Mouse (Mus musculus): ENCODE measurements around the gene Catip. TPM values are rescaled to one million over a fixed set of nuclear protein-coding genes. Genes with fewer than 3 reads are reported as not detected.
"Not testable (repeated sequence)": the region's sequence is repeated elsewhere in the genome, so short reads cannot be mapped to it uniquely, and the experiment has no call there.

Catip gene
- polyA plus RNA-seq (2015; fragmentation: Nextera tagmentation; extraction: Ambion mirVana), result 2.0 and 2.5 TPM in 2 replicates

- no peak within 1 kb of the TSS for H3K9ac ChIP-seq (ENCODE audit: low read depth, low read length)
- no peaks in the 10 kb centered on the region for H3K27me3 ChIP-seq (ENCODE audit: control insufficient read depth, insufficient read depth, low read depth, low read length)
- no peaks in the 10 kb centered on the region for H3K9me3 ChIP-seq (replicated peaks; ENCODE audit: control insufficient read depth, low read length, poor library complexity, severe bottlenecking)
- no peak within 1 kb of the TSS for H3K27ac ChIP-seq (ENCODE audit: low read length)
- no peaks in the 10 kb centered on the region for H3K36me3 ChIP-seq (ENCODE audit: control insufficient read depth, insufficient read depth, low read length)
- H3K4me1 ChIP-seq (ENCODE audit: control insufficient read depth, insufficient read depth, low read length), result no peaks in the 10 kb centered on the region
- ATAC-seq, result peak; percentile 85
- WGBS, result 0% methylated on average over 2 of the region's 2 CpGs
- H3K4me2 ChIP-seq (ENCODE audit: low read length), result no peak within 1 kb of the TSS
- H3K4me3 ChIP-seq (ENCODE audit: low read depth, low read length), result no peak within 1 kb of the TSS
Observed at GRCm38 (mm10) chr1:74361812-74362211, at the start of gene Catip. Gene Catip (plus strand): TSS chr1:74362108.

- H3K4me3 ChIP-seq (ENCODE audit: low read depth, low read length), result no peak overlapping the region
- no peak overlapping the region for H3K27ac ChIP-seq (ENCODE audit: low read length)
- no peak overlapping the region for H3K9ac ChIP-seq (ENCODE audit: low read depth, low read length)
- peak; percentile 57 for ATAC-seq
- H3K27me3 ChIP-seq (ENCODE audit: control insufficient read depth, insufficient read depth, low read depth, low read length), result no peaks in the 10 kb centered on the region
- no peaks in the 10 kb centered on the region for H3K9me3 ChIP-seq (replicated peaks; ENCODE audit: control insufficient read depth, low read length, poor library complexity, severe bottlenecking)
- WGBS, result 6% methylated on average over 3 of the region's 3 CpGs
- no peaks in the 10 kb centered on the region for H3K36me3 ChIP-seq (ENCODE audit: control insufficient read depth, insufficient read depth, low read length)
- H3K4me2 ChIP-seq (ENCODE audit: low read length), result no peak overlapping the region
- no peaks in the 10 kb centered on the region for H3K4me1 ChIP-seq (ENCODE audit: control insufficient read depth, insufficient read depth, low read length)
Observed at GRCm38 (mm10) chr1:74313049-74313692, 48.7 kb upstream of the Catip start.

GRCm38 (mm10) chr1:74314796-74315195, 47.1 kb upstream of the Catip start:
- no peaks in the 10 kb centered on the region for H3K27me3 ChIP-seq (ENCODE audit: control insufficient read depth, insufficient read depth, low read depth, low read length)
- no peak overlapping the region for H3K4me3 ChIP-seq (ENCODE audit: low read depth, low read length)
- no peaks in the 10 kb centered on the region for H3K9me3 ChIP-seq (replicated peaks; ENCODE audit: control insufficient read depth, low read length, poor library complexity, severe bottlenecking)
- ATAC-seq, result no peak
- H3K27ac ChIP-seq (ENCODE audit: low read length), result no peak overlapping the region
- 89% methylated on average over 3 of the region's 3 CpGs for WGBS
- H3K4me2 ChIP-seq (ENCODE audit: low read length), result no peak overlapping the region
- H3K4me1 ChIP-seq (ENCODE audit: control insufficient read depth, insufficient read depth, low read length), result no peaks in the 10 kb centered on the region
- H3K36me3 ChIP-seq (ENCODE audit: control insufficient read depth, insufficient read depth, low read length), result no peaks in the 10 kb centered on the region
- no peak overlapping the region for H3K9ac ChIP-seq (ENCODE audit: low read depth, low read length)

GRCm38 (mm10) chr1:74316114-74316827, 45.6 kb upstream of the Catip start:
- no peak for ATAC-seq
- Histone ChIP-seq H3K9me3 (replicated peaks; ENCODE audit: control insufficient read depth, low read length, poor library complexity, severe bottlenecking) (no peaks in the 10 kb centered on the region), H3K4me1 (ENCODE audit: control insufficient read depth, insufficient read depth, low read length) (no peaks in the 10 kb centered on the region), H3K9ac (ENCODE audit: low read depth, low read length) (no peak overlapping the region), H3K36me3 (ENCODE audit: control insufficient read depth, insufficient read depth, low read length) (no peaks in the 10 kb centered on the region), H3K27ac (ENCODE audit: low read length) (no peak overlapping the region), H3K4me2 (ENCODE audit: low read length) (no peak overlapping the region), H3K4me3 (ENCODE audit: low read depth, low read length) (no peak overlapping the region), H3K27me3 (ENCODE audit: control insufficient read depth, insufficient read depth, low read depth, low read length) (no peaks in the 10 kb centered on the region)
- WGBS, result 85% methylated on average over 4 of the region's 4 CpGs

- no peak for ATAC-seq
- no peaks in the 10 kb centered on the region for H3K4me1 ChIP-seq (ENCODE audit: control insufficient read depth, insufficient read depth, low read length)
- no peaks in the 10 kb centered on the region for H3K9me3 ChIP-seq (replicated peaks; ENCODE audit: control insufficient read depth, low read length, poor library complexity, severe bottlenecking)
- WGBS, result 88% methylated on average over 3 of the region's 3 CpGs
- H3K27ac ChIP-seq (ENCODE audit: low read length), result no peak overlapping the region
- no peak overlapping the region for H3K9ac ChIP-seq (ENCODE audit: low read depth, low read length)
- no peaks in the 10 kb centered on the region for H3K36me3 ChIP-seq (ENCODE audit: control insufficient read depth, insufficient read depth, low read length)
- no peak overlapping the region for H3K4me2 ChIP-seq (ENCODE audit: low read length)
- H3K27me3 ChIP-seq (ENCODE audit: control insufficient read depth, insufficient read depth, low read depth, low read length), result no peaks in the 10 kb centered on the region
- H3K4me3 ChIP-seq (ENCODE audit: low read depth, low read length), result no peak overlapping the region
Observed at GRCm38 (mm10) chr1:74318711-74319110, 43.2 kb upstream of the Catip start.

GRCm38 (mm10) chr1:74321396-74321795, 40.5 kb upstream of the Catip start:
- no peak overlapping the region for H3K4me2 ChIP-seq (ENCODE audit: low read length)
- no peak overlapping the region for H3K9ac ChIP-seq (ENCODE audit: low read depth, low read length)
- H3K27me3 ChIP-seq (ENCODE audit: control insufficient read depth, insufficient read depth, low read depth, low read length), result no peaks in the 10 kb centered on the region
- H3K36me3 ChIP-seq (ENCODE audit: control insufficient read depth, insufficient read depth, low read length), result no peaks in the 10 kb centered on the region
- H3K4me1 ChIP-seq (ENCODE audit: control insufficient read depth, insufficient read depth, low read length), result no peaks in the 10 kb centered on the region
- no peak for ATAC-seq
- H3K4me3 ChIP-seq (ENCODE audit: low read depth, low read length), result no peak overlapping the region
- H3K9me3 ChIP-seq (replicated peaks; ENCODE audit: control insufficient read depth, low read length, poor library complexity, severe bottlenecking), result no peaks in the 10 kb centered on the region
- no peak overlapping the region for H3K27ac ChIP-seq (ENCODE audit: low read length)
- 92% methylated on average over 3 of the region's 3 CpGs for WGBS

- not testable (repeated sequence) for H3K27me3 ChIP-seq (ENCODE audit: control insufficient read depth, insufficient read depth, low read depth, low read length); H3K27ac ChIP-seq (ENCODE audit: low read length); H3K4me2 ChIP-seq (ENCODE audit: low read length); H3K4me3 ChIP-seq (ENCODE audit: low read depth, low read length); H3K9me3 ChIP-seq (replicated peaks; ENCODE audit: control insufficient read depth, low read length, poor library complexity, severe bottlenecking); H3K36me3 ChIP-seq (ENCODE audit: control insufficient read depth, insufficient read depth, low read length); H3K9ac ChIP-seq (ENCODE audit: low read depth, low read length); ATAC-seq; H3K4me1 ChIP-seq (ENCODE audit: control insufficient read depth, insufficient read depth, low read length)
- 78% methylated on average over 2 of the region's 2 CpGs for WGBS
Observed at GRCm38 (mm10) chr1:74326916-74327315, 35.0 kb upstream of the Catip start.

- H3K4me2 ChIP-seq (ENCODE audit: low read length), result no peak overlapping the region
- no peak overlapping the region for H3K4me3 ChIP-seq (ENCODE audit: low read depth, low read length)
- no peak for ATAC-seq
- no peaks in the 10 kb centered on the region for H3K9me3 ChIP-seq (replicated peaks; ENCODE audit: control insufficient read depth, low read length, poor library complexity, severe bottlenecking)
- H3K36me3 ChIP-seq (ENCODE audit: control insufficient read depth, insufficient read depth, low read length), result no peaks in the 10 kb centered on the region
- H3K9ac ChIP-seq (ENCODE audit: low read depth, low read length), result no peak overlapping the region
- peaks cover 15% of the 10 kb centered on the region for H3K4me1 ChIP-seq (ENCODE audit: control insufficient read depth, insufficient read depth, low read length)
- 79% methylated on average over 7 of the region's 7 CpGs for WGBS
- H3K27ac ChIP-seq (ENCODE audit: low read length), result 0 out of 2 replicates have a peak overlapping the region, but pooled peaks have one; percentile 10
- no peaks in the 10 kb centered on the region for H3K27me3 ChIP-seq (ENCODE audit: control insufficient read depth, insufficient read depth, low read depth, low read length)
Observed at GRCm38 (mm10) chr1:74329899-74330431, 31.9 kb upstream of the Catip start.

- Histone ChIP-seq H3K9me3 (replicated peaks; ENCODE audit: control insufficient read depth, low read length, poor library complexity, severe bottlenecking) (no peaks in the 10 kb centered on the region), H3K9ac (ENCODE audit: low read depth, low read length) (no peak overlapping the region), H3K36me3 (ENCODE audit: control insufficient read depth, insufficient read depth, low read length) (no peaks in the 10 kb centered on the region), H3K27ac (ENCODE audit: low read length) (no peak overlapping the region), H3K4me1 (ENCODE audit: control insufficient read depth, insufficient read depth, low read length) (peaks cover 15% of the 10 kb centered on the region), H3K27me3 (ENCODE audit: control insufficient read depth, insufficient read depth, low read depth, low read length) (no peaks in the 10 kb centered on the region), H3K4me2 (ENCODE audit: low read length) (no peak overlapping the region), H3K4me3 (ENCODE audit: low read depth, low read length) (no peak overlapping the region)
- 70% methylated on average over 4 of the region's 4 CpGs for WGBS
- no peak for ATAC-seq
Observed at GRCm38 (mm10) chr1:74331046-74331681, 30.7 kb upstream of the Catip start.

Measured in midbrain, embryonic 16.5 days (tissue).